Mouse (Mus musculus) lung, postnatal 0 days (tissue): ENCODE measurements around the gene Gm45753.

ENCODE experiments used
- CTCF ChIP-seq: IDR thresholded peaks from 2 replicates; pipeline ENCODE4 v1.5.1; 2016; ENCODE audit warnings: antibody characterized with exemption, mild to moderate bottlenecking
- EP300 ChIP-seq: IDR thresholded peaks from 2 replicates; pipeline ENCODE4 v1.6.1; 2016; ENCODE audit warnings: antibody characterized with exemption, mild to moderate bottlenecking, control low read depth

- no peak for TF ChIP-seq CTCF
- TF ChIP-seq EP300: no peak
These were observed 21.1 kb upstream of the Gm45753 start for GRCm38 (mm10) chr8:45329206-45329980.
